Mouse (Mus musculus): Measurements from ENCODE around the gene Dnajb12. TPM values are rescaled to one million over a fixed set of nuclear protein-coding genes. Genes with fewer than 3 reads are reported as not detected.
A peak's percentile ranks its signal among the peaks of the same experiment; 100 is the strongest.

The Dnajb12 gene
- 18.0 TPM in 2 replicates for polyA plus RNA-seq (2015; fragmentation: Nextera tagmentation; extraction: Ambion mirVana)

GRCm38 (mm10) chr10:59879255-59880028, at the start of gene Dnajb12:
Gene Dnajb12 (plus strand): TSS chr10:59879556.
- Histone ChIP-seq H3K27ac (peak within 1 kb of the TSS; percentile 100), H3K9ac (peak within 1 kb of the TSS; percentile 100), H3K4me3 (peak within 1 kb of the TSS; percentile 96), H3K4me1 (peaks cover 18% of the 10 kb centered on the region), H3K9me3 (no peaks in the 10 kb centered on the region), H3K4me2 (peak within 1 kb of the TSS; percentile 72), H3K36me3 (replicated peaks) (no peaks in the 10 kb centered on the region), H3K27me3 (replicated peaks) (no peaks in the 10 kb centered on the region)
- under 1% methylated on average over 75 of the region's 80 CpGs for WGBS
- ATAC-seq (replicated peaks): peak; percentile 93

- no peaks in the 10 kb centered on the region for H3K4me1 ChIP-seq
- H3K9ac ChIP-seq: no peak overlapping the region
- WGBS: 95% methylated on average over 6 of the region's 6 CpGs
- no peak overlapping the region for H3K4me3 ChIP-seq
- ATAC-seq (replicated peaks): no peak
- no peaks in the 10 kb centered on the region for H3K27me3 ChIP-seq (replicated peaks)
- no peak overlapping the region for H3K4me2 ChIP-seq
- peaks cover 8% of the 10 kb centered on the region; the same call in 1 of the 2 replicates for H3K36me3 ChIP-seq (replicated peaks)
- H3K27ac ChIP-seq: no peak overlapping the region
- H3K9me3 ChIP-seq: no peaks in the 10 kb centered on the region
Observed at GRCm38 (mm10) chr10:59829886-59830285, 49.5 kb upstream of the Dnajb12 start.

- Histone ChIP-seq H3K36me3 (replicated peaks) (peaks cover 8% of the 10 kb centered on the region; the same call in 1 of the 2 replicates), H3K4me1 (no peaks in the 10 kb centered on the region), H3K4me2 (no peak overlapping the region), H3K9me3 (no peaks in the 10 kb centered on the region), H3K27me3 (replicated peaks) (no peaks in the 10 kb centered on the region), H3K4me3 (no peak overlapping the region), H3K9ac (no peak overlapping the region), H3K27ac (no peak overlapping the region)
- 92% methylated on average over 7 of the region's 7 CpGs for WGBS
- ATAC-seq (replicated peaks): no peak
Observed at GRCm38 (mm10) chr10:59831950-59832349, 47.4 kb upstream of the Dnajb12 start.

GRCm38 (mm10) chr10:59835301-59836155, 43.8 kb upstream of the Dnajb12 start:
- Histone ChIP-seq H3K4me2 (no peak overlapping the region), H3K9ac (no peak overlapping the region), H3K9me3 (no peaks in the 10 kb centered on the region), H3K27ac (no peak overlapping the region; the same call in 1 of the 2 replicates), H3K36me3 (replicated peaks) (no peaks in the 10 kb centered on the region), H3K4me3 (no peak overlapping the region), H3K4me1 (no peaks in the 10 kb centered on the region), H3K27me3 (replicated peaks) (no peaks in the 10 kb centered on the region)
- 82% methylated on average over 14 of the region's 14 CpGs for WGBS
- no peak for ATAC-seq (replicated peaks)

GRCm38 (mm10) chr10:59837490-59837889, 41.9 kb upstream of the Dnajb12 start:
- 93% methylated on average over 5 of the region's 5 CpGs for WGBS
- no peak overlapping the region for H3K4me2 ChIP-seq
- no peaks in the 10 kb centered on the region for H3K27me3 ChIP-seq (replicated peaks)
- H3K9me3 ChIP-seq: no peaks in the 10 kb centered on the region
- no peak overlapping the region for H3K27ac ChIP-seq
- no peaks in the 10 kb centered on the region for H3K36me3 ChIP-seq (replicated peaks)
- no peak overlapping the region for H3K9ac ChIP-seq
- ATAC-seq (replicated peaks): no peak
- H3K4me3 ChIP-seq: no peak overlapping the region
- no peaks in the 10 kb centered on the region for H3K4me1 ChIP-seq

GRCm38 (mm10) chr10:59841434-59841833, 37.9 kb upstream of the Dnajb12 start:
- no peaks in the 10 kb centered on the region for H3K4me1 ChIP-seq
- H3K27ac ChIP-seq: no peak overlapping the region
- H3K4me3 ChIP-seq: no peak overlapping the region
- H3K9me3 ChIP-seq: no peaks in the 10 kb centered on the region
- H3K4me2 ChIP-seq: no peak overlapping the region
- 93% methylated on average over 8 of the region's 8 CpGs for WGBS
- no peaks in the 10 kb centered on the region for H3K36me3 ChIP-seq (replicated peaks)
- no peak overlapping the region for H3K9ac ChIP-seq
- H3K27me3 ChIP-seq (replicated peaks): no peaks in the 10 kb centered on the region
- no peak for ATAC-seq (replicated peaks)

GRCm38 (mm10) chr10:59843125-59843524, 36.2 kb upstream of the Dnajb12 start:
- no peaks in the 10 kb centered on the region for H3K4me1 ChIP-seq
- no peak overlapping the region for H3K4me2 ChIP-seq
- no peak overlapping the region for H3K4me3 ChIP-seq
- no peaks in the 10 kb centered on the region for H3K36me3 ChIP-seq (replicated peaks)
- no peaks in the 10 kb centered on the region for H3K9me3 ChIP-seq
- no peak overlapping the region for H3K27ac ChIP-seq
- no peak for ATAC-seq (replicated peaks)
- no peak overlapping the region for H3K9ac ChIP-seq
- H3K27me3 ChIP-seq (replicated peaks): no peaks in the 10 kb centered on the region
- WGBS: 46% methylated on average over 5 of the region's 5 CpGs

- Histone ChIP-seq H3K27me3 (replicated peaks) (no peaks in the 10 kb centered on the region), H3K4me3 (no peak overlapping the region), H3K9me3 (no peaks in the 10 kb centered on the region), H3K36me3 (replicated peaks) (no peaks in the 10 kb centered on the region), H3K9ac (no peak overlapping the region), H3K27ac (no peak overlapping the region), H3K4me2 (no peak overlapping the region), H3K4me1 (no peaks in the 10 kb centered on the region)
- 86% methylated on average over 9 of the region's 9 CpGs for WGBS
- no peak for ATAC-seq (replicated peaks)
Observed at GRCm38 (mm10) chr10:59844686-59845085, 34.7 kb upstream of the Dnajb12 start.

GRCm38 (mm10) chr10:59846416-59846815, 32.9 kb upstream of the Dnajb12 start:
- no peaks in the 10 kb centered on the region for H3K36me3 ChIP-seq (replicated peaks)
- no peak overlapping the region for H3K4me3 ChIP-seq
- H3K4me2 ChIP-seq: no peak overlapping the region
- no peaks in the 10 kb centered on the region for H3K27me3 ChIP-seq (replicated peaks)
- ATAC-seq (replicated peaks): no peak
- H3K9ac ChIP-seq: no peak overlapping the region
- WGBS: 76% methylated on average over 6 of the region's 6 CpGs
- no peaks in the 10 kb centered on the region for H3K4me1 ChIP-seq
- no peak overlapping the region for H3K27ac ChIP-seq
- H3K9me3 ChIP-seq: no peaks in the 10 kb centered on the region

GRCm38 (mm10) chr10:59848079-59848877, 31.1 kb upstream of the Dnajb12 start:
- no peaks in the 10 kb centered on the region for H3K27me3 ChIP-seq (replicated peaks)
- no peak overlapping the region for H3K4me3 ChIP-seq
- WGBS: 78% methylated on average over 11 of the region's 11 CpGs
- no peaks in the 10 kb centered on the region for H3K36me3 ChIP-seq (replicated peaks)
- no peak for ATAC-seq (replicated peaks)
- no peaks in the 10 kb centered on the region for H3K9me3 ChIP-seq
- H3K9ac ChIP-seq: no peak overlapping the region
- H3K4me1 ChIP-seq: no peaks in the 10 kb centered on the region
- no peak overlapping the region for H3K4me2 ChIP-seq
- H3K27ac ChIP-seq: no peak overlapping the region

GRCm38 (mm10) chr10:59848953-59849352, 30.4 kb upstream of the Dnajb12 start:
- WGBS: 65% methylated on average over 9 of the region's 9 CpGs
- H3K27ac ChIP-seq: no peak overlapping the region
- no peak for ATAC-seq (replicated peaks)

GRCm38 (mm10) chr10:59849371-59849770, 30.0 kb upstream of the Dnajb12 start:
- Histone ChIP-seq H3K27ac (no peak overlapping the region), H3K9me3 (no peaks in the 10 kb centered on the region), H3K36me3 (replicated peaks) (no peaks in the 10 kb centered on the region), H3K4me2 (no peak overlapping the region), H3K4me3 (no peak overlapping the region), H3K9ac (no peak overlapping the region), H3K27me3 (replicated peaks) (no peaks in the 10 kb centered on the region), H3K4me1 (no peaks in the 10 kb centered on the region)
- no peak for ATAC-seq (replicated peaks)
- 76% methylated on average over 7 of the region's 7 CpGs for WGBS

More at GRCm38 (mm10) chr10:59848953-59849352, 30.4 kb upstream of the Dnajb12 start:
- no peaks in the 10 kb centered on the region for H3K9me3 ChIP-seq
- no peak overlapping the region for H3K4me3 ChIP-seq
- H3K4me1 ChIP-seq: no peaks in the 10 kb centered on the region
- no peaks in the 10 kb centered on the region for H3K36me3 ChIP-seq (replicated peaks)
- H3K4me2 ChIP-seq: no peak overlapping the region
- H3K27me3 ChIP-seq (replicated peaks): no peaks in the 10 kb centered on the region
- no peak overlapping the region for H3K9ac ChIP-seq
